Mouse (Mus musculus) mammary gland, adult 2 months (tissue): ENCODE data around the gene Cdhr1. TPM values are rescaled to one million over a fixed set of nuclear protein-coding genes. Genes with fewer than 3 reads are reported as not detected.

ENCODE experiments used
- polyA plus RNA-seq: library from polyadenylated mRNA; depleted of rRNA; stranded (reverse); fragments of >200 nt; gene quantifications from 2 replicates; pipeline ENCODE4 v1.2.3, GENCODE M21; 2012; ENCODE audit warnings: low replicate concordance; rRNA removed

Cdhr1 gene
- 1.4 TPM in 2 replicates for polyA plus RNA-seq

GRCm38 (mm10) chr14:37097956-37098530 is at the start of gene Cdhr1:
Cdhr1 (minus strand) TSS chr14:37098347.

GRCm38 (mm10) chr14:37135127-37135593 is 37.0 kb upstream of the Cdhr1 start, which contains the start of gene Ghitm:
Ghitm (minus strand) TSS chr14:37135272.

GRCm38 (mm10) chr14:37113922-37114321 is 15.8 kb upstream of the Cdhr1 start, which contains the start of gene 2610528A11Rik:
2610528A11Rik (minus strand) TSS chr14:37114022.

GRCm38 (mm10) chr14:37067629-37068028 is 30.5 kb downstream of the Cdhr1 start, which contains the start of gene Lrit2:
Lrit2 (plus strand) TSS chr14:37067929.

GRCm38 (mm10) chr14:37048914-37049410 is 49.2 kb downstream of the Cdhr1 start, which contains the start of gene Rgr:
Rgr (minus strand) TSS chr14:37048964.

Other genes with a start within 250 kb of the Cdhr1 start
- gene Ccser2, start 129.6 kb downstream of the Cdhr1 start, polyA plus RNA-seq: 18.1 and 37.8 TPM in 2 replicates
- 1.6 and 1.8 TPM in 2 replicates for gene Rgr, start 49.4 kb downstream of the Cdhr1 start, polyA plus RNA-seq
- gene Lrit1, start 43.5 kb downstream of the Cdhr1 start, polyA plus RNA-seq: 0.03 and 0.05 TPM in 2 replicates
- 0.04 TPM in 1 of 2 replicates, not detected in the other for gene Lrit2, start 30.4 kb downstream of the Cdhr1 start, polyA plus RNA-seq
- 4.3 and 5.8 TPM in 2 replicates for gene 2610528A11Rik, start 15.7 kb upstream of the Cdhr1 start, polyA plus RNA-seq
- gene Ghitm, start 36.9 kb upstream of the Cdhr1 start, polyA plus RNA-seq: 131 and 291 TPM in 2 replicates